Mouse (Mus musculus) adrenal gland, postnatal 4 days (tissue): ENCODE data around the gene Frmd8. TPM values are rescaled to one million over a fixed set of nuclear protein-coding genes. Genes with fewer than 3 reads are reported as not detected.
"Not testable (repeated sequence)": the region's sequence is repeated elsewhere in the genome, so short reads cannot be mapped to it uniquely, and the experiment has no call there.

Experiments
- DNase-seq, 2 experiments: peaks; one replicate each; pipeline ENCODE4 v3.0.0; 2021 to 2022; ENCODE audit warnings: low spot score in 2 of 2, mixed read lengths in 2 of 2
- total RNA-seq, 2 experiments: library from RNA; stranded (reverse); gene quantifications; 2 replicates each; pipeline ENCODE4 v1.2.3; 2021

Gene Frmd8
- total RNA-seq, 2 experiments from 2014 or later: 42.4 to 45.9 TPM

DNA sequence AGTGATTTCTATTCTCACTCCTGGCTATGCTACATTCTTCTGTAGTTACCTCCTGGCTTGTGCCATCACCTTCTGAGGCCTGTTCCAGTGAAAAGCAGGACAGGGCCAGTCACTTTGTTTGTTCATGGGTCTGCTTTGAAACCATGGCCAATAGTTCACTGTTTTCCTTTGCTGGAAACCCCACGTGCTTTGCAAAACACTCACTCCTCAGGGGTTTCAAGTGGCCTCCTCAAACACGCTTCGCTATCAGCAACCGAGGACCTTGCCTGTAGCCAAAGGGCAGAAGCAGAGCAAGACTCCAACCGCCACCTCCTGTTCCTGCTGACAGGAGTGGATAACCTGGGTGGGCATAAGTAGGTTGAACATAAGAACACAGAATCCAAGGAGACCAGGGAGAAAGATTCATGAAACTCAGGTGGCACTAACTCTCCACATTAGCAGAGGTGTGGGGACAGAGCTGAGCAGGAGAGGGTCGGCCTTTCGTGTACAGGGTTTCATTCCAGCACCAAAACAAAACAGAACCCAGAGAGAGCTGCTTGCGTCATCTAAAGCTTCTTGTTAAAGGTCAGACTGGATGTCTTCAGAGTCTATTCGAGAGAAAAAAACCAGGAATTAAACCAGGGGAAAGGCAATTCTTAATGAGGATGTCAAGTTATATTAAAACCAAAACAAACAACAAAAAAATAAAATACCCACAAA lies 47.5 kb downstream of the Frmd8 start:
- no peak for DNase-seq

DNA sequence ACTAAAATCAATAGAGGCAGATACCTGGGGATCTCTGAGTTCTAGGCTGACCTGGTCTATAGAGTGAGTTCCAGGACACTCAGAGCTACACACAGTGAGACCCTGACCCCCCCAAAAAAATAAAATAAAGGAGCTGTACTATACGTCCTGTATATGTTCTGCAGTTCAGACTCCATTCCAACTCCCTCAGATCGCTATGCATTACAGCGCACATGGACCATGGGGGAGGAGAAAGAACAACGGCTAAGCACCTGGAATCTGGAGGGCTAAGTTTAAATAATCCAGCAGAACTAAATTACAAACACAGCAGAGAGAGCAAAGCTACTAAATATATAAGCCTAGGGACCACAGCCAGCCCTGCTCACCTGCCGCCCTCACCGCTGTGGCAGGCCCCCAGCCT lies 48.0 kb downstream of the Frmd8 start:
- no peak for DNase-seq

DNA sequence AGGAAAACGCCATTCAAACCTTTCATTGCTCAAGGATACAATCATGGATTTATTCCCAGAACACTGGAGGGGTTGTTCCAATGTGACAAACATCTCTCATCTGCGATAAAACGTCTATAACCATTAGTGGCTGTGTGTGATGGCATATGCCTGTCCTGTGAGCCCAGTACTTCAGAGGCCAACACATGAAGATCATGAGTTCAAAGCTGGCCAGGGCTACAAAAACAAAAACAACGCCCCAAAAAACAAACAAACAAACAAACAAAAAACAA lies 48.4 kb downstream of the Frmd8 start:
- no peak for DNase-seq

DNA sequence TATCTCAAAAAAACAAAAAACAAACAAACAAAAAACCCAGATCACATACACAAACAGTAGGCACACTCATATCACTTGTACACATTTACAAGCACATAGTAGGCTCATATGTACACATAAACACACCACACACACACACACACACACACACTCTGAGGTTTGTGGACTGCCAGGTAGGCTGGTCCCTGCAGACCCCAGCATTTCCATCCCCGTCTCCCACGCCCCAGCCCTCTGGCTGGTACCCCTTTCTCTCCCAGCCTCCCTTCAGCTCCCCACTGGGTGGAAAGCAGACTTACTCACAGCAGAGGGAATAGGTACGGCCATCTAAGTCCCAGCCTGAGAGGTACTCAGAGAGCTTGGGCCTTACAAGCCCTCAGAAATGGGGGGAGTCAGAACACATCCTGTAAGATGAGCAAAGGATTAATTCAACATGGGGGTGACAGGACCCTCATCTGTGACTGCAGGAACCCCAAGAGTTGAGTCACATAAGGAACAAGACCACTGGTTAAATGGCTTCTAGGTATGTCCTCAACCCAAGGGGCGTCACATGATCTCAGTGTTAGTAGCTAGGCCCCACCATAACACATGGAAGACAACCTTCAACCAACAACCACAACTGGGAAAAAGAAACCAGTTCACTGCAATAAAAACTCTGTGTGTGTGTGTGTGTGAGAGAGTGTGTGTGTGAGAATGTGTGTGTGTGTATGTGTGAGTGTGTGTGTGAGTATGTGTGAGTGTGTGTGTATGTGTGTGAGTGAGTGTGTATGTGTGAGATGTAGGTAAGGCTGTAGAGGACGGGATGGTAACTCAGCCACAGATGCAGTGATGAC lies 49.0 kb downstream of the Frmd8 start:
- DNase-seq: no peak

DNA sequence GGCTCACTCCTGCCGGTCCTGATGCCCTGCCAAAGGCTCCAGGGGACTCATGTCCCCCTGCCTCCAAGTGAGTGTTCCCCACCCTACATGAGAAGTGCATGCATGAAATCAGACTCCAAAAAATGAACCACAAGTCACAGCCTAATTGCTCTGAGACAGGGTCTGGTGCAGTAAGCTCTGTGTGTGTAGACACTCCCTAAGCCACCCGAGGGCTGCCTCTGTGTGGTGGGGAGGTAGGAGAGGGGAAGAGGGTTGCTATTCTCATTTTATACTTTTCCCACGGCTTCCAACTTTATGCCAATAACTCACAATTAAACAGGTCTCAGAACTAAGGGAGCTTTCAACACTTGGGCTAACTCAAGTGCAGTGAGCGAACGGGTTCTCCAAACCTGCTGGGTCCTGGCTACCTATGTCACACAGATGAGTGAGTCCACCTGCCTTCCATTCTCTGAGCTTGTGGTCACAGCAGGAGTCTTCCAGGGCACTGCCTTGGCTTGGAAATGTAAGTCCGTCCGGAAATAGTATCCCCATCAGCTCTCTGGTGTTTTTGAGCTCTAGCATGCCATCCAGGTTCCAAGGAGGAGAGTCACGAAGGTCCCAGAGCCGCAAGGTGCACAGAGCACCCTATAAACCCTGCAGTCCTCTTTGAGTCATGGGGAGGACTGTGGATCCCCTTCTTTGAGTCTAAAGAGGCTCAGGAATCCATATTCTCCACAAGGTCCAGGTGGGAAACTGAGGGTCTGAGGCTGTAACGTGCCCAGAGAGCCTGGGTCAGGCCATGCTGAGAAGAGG lies 50.1 kb downstream of the Frmd8 start:
- DNase-seq: no peak

DNA sequence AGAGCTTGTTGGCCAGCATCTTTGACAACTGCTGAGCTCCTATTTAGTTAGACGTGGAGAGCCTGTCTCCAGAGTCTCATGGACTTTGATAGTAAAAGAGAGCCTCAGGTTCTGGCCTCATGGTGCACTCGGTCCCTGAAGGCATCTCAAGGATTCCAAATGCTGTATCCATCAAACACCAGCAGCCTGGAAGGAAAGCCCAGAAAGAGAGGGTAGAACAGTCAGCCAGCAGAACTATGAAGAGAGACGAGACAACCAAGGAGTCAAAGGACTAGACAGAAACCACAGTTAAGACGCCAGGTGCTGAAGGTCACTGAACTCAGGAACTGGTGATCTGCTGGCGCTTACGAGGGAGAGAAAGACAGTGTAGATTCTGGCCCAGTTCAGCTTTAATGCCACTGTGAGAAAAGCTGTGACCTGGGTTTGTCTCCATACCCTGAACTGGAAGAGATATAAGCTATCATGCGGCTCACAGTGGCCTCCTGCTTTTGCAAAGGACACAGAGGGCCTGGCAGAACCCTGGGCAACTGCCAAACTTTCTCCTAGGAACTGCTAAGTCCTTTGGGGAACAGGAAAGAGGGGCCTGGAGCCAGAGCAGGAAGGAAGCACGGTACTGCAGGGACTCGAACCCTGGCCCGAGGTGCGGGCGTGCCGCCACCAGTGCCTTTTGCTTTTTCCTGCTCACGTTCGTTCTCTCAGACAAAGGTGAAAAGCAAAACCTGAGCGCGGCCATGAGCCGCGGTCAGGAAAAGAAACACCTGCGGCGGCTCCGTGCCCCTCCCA lies 50.8 kb downstream of the Frmd8 start:
- no peak for DNase-seq

DNA sequence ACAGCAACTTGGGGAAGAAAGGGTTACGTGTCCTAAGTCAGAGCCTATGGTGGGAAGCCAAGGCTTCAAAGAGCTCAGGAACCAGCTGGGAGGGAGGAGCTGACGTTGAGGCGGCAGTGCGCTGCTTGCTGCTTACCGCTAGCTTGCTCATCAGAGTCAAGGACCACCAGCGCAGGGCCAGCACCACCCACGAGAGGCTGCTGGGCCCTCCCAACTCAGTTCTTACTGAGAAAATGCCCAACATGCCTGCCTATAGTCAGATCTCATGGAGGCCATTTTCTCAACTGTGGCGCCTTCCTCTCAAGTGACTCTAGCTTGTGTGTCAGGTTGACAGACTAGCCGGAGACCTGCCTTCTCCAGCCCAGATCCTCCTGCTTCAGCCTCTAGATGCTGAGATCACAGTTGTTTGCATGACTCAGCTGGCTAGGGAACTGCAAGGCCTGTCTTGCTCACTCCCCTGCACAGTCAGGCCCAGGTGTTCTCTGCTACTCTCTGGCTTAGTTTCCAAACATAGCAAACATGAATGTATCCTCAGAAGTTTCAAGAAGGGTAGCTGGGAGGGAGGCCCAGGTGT lies 51.7 kb downstream of the Frmd8 start:
- DNase-seq: no peak

DNA sequence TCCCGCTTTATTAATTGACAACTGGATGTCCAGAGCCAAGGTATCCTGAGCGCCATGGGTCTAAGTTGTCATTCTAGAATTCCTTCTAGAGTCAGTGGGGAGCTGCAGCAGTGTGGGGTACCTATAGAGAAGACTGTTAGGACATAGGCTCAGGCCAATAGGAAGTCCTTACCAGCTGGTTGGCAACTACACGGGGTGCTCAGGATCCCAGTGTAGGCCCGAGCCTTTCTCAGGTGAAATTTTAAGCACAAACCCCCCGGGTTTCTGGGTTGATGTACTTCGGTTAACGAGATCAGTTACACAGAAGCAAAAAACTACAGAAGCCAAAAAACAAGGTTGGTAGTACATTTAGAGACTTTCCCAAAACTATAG lies 52.3 kb downstream of the Frmd8 start:
- no peak for DNase-seq

DNA sequence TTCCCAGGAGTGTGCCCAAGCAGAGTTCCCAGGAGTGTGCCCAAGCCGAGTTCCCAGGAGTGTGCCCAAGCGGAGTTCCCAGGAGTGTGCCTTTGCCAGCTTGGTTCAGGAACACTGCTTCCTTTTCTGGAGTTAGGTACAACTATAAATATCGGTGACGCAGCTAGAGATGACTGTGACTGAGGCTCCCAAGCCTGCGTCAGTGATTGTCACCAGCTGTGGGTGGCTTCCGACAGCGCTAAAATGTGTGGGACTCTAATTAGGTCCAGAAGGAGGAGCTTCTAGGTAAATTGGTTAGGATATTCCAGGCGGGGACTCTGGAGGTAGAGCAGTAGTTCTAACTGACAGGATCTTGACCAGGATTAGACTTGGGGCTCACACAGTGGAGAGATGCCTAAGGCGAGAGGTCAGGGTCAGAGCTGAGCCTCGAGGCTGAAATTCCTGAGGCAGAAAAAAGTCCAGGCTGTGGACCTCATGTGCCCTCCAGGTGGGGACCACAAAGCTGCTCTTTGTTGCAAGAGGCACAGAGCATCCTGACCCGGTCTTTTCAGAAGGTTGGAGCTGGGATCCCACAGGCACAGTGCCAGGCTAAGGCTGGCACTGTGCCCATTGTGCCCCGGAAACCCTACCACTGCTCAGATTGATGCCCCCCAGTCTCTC lies 52.8 kb downstream of the Frmd8 start:
- DNase-seq: no peak

DNA sequence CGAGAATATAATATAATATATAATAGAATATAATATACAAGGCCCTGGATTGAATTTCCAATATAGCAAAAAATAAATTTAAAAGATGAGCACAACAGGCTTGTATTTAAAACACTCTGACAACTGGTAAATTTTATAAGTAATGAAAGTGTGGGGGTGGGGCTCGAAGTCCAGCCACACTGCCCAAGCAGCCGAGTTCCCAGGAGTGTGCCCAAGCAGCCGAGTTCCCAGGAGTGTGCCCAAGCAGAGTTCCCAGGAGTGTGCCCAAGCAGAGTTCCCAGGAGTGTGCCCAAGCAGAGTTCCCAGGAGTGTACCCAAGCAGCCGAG lies 53.3 kb downstream of the Frmd8 start:
- no peak for DNase-seq

DNA sequence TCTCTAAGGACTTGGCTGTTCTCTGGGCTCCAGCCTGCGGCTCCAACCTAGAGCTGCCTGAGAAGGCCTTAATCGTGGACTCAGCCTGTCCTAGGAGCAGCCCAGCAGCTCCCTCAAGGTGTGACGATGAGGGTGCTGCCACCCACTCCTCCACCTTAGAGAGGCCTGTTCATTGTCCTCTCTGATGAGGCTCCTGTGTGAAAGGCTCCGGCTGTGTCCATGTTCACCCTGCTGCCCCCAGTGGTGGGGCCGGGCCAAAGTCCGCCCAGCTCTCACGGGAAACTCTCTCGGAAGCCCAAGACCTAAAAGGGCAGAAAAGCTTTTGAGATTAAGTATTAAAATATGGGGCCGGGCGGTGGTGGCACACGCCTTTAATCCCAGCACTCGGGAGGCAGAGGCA lies 55.5 kb downstream of the Frmd8 start:
- DNase-seq: no peak

DNA sequence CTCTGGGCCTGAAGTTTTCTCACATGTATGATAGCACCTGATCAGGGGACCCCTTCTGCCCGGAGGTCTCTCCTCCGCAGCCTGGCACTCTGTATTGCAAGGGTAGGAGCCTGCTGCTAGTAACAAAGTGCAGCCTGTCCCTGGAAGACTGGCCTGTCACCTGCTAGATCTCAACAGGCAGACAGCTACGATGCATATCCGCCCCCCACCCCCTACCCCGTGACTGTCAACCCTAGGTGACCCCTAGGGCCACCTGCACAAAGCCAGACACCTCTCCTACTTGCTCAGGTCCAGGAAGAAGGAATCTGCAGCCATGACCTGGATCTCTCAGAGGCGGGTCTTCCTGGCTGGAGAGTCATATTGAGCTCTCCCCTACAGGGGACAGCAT lies 56.5 kb downstream of the Frmd8 start:
- DNase-seq: no peak

DNA sequence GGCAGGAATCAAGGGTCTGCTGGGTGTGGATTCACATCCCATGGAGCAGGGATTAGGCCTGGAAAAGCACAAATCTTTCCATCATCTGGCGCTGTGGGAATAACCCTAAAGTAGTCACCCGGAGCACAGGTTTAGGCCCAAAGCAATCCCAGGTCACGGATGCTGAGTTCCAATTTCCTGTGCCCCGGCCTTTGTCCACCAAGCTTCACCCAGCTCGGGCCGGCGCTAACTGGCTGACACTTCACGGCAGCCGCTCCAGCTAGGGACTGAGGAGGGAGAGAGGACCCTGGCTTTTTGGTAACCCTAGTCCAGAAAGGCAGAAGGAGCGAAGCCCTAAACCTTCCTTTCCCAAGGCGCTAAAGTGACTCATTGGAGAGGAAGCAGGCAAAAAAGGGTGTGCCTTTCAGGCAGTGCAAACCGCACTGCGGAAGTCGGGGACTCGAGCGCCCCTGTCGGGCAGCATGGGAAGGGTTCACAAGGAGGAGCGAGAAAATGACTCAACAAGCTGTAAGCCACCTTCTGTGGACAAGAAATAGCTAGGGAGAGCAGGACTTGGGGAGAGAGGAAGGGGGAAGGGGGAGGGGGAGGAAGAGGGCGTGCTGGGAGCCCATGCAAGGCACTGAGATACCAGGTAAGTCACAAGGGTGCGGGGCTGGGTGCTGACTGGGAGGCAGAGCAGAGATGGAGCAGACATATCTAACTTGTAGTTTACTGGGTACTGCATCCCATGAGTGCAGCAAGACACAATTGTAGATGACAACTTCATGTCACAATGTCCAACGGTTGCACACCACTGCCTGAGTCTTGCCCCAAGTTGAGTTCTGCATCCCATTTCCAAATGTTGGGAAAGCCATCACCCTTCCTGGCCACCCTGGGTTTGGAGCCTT lies 57.1 kb downstream of the Frmd8 start:
- peak; percentile 72 to 81 for DNase-seq

DNA sequence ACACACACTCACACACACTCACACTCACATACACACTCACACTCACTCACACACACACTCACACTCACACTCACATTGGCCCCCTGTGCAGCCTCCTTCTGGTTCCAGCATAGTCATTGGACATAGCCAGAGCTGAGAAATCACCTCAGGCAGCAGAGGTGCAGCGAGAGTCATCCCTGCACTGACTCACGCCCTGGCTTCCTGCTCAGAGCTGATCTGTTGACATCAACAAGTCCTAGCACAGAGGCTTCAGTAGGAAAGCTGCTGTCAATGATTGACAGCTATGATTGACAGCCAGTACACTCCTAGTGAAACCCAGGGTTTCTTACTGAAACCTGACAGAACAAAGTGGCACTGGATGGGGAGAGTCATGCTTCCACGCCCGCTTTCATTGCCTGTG lies 59.1 kb downstream of the Frmd8 start:
- no peak for DNase-seq

DNA sequence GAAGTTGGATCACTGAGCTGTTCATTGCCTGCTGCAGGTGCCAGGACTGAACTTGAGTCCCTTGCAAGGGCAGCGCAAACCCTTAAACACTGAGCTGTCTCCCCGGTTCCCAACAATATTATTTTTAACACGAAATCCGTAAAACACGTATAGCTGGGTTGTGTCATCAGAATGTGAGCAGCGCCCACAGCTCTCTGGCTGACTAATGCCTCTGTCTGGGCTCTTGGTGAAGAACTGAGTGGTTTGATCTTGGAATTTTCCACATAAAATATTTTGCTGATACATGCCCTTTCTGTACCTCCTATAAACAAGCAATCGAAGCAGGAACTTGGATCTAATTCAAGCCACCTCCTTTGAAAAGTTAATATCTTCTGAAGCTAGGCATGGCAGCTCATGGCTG lies 60.1 kb downstream of the Frmd8 start:
- DNase-seq: no peak

DNA sequence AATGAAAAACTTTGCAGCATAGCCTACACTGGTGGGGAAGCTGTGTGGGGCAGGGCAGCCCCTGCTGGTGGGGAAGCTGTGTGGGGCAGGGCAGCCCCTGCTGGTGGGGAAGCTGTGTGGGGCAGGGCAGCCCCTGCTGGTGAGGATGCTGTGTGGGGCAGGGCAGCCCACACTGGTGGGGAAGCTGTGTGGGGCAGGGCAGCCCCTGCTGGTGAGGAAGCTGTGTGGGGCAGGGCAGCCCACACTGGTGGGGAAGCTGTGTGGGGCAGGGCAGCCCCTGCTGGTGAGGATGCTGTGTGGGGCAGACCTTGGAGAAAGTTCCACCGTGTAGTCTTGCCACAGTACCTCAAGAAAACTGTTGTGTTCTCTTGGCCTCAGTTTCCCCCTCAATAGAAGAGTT lies 61.0 kb downstream of the Frmd8 start:
- DNase-seq: not testable (repeated sequence)

DNA sequence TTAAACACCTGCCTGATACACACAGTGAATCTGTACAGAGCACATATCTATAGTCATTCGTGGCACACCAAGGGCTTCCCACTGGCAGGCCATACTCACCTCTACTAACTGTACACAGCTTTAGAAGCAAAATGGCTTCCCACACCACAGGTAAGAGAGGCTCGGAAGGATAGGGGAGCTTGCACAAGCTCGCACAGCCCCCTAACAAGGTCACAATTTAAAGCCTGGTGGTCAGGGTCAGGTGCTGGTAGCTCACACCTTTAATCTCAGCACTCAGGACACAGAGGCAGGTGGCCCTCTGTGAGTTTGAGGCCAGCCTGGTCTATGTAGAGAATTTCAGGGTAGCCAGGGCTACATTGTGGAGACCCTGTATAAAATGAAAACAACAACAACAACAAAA lies 61.5 kb downstream of the Frmd8 start:
- no peak for DNase-seq

DNA sequence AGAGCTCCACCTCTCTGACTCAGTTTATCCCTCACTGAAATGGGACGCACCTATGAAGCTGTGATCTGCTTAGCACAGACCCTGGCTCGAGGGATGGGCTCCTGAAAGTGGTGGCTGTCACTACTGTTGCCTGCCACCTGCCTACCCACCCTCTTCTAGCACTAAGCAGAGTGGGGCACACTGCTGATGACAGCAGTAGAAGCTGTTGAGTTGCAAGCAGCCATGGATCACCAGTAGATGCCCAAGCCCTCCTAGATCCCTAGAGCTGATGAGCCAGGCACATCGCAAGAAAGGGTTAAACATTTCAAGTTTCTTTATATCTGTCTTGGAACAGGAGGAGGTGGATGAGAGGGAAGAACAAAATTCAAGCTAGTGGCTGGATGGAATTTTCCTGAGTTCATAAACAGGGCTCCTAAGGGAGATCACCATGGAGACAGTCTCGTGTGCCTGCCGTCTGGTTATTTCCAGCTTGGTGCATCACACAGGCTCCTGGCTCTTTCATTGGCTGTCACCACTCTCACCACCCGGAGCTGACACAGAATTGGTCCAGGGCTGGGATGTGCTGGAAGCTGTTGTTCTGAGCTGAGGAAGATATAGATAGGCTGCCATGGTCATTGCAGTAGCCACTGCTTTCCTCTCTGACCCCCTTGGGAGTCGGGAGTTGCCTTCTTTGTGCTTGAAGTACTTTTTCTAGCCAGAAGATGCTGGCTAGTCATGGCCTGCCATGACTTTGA lies 63.1 kb downstream of the Frmd8 start:
- DNase-seq: no peak
